Mouse (Mus musculus): ENCODE measurements at regions not wholly inside any gene's neighbourhood (a gene's known extent, or its start where the extent isn't known, plus 50 kb on each side); places are given as distances from the start of the nearest gene placed in this dataset.

- TF ChIP-seq CTCF (conservative IDR thresholded peaks at IDR 0.05; ENCODE audit: insufficient read depth, insufficient read length, low read depth, low read length) = no peak
- TF ChIP-seq POLR2A (IDR thresholded peaks at IDR 0.05; ENCODE audit: low read depth, low read length) = no peak
Measured at GRCm38 (mm10) chr4:150794257-150794794, 59.4 kb upstream of the Errfi1 start.

Measured in kidney, adult 2 months (tissue).